Mouse (Mus musculus) kidney, postnatal 0 days (tissue): ENCODE measurements around the gene Mrps23. TPM values are rescaled to one million over a fixed set of nuclear protein-coding genes. Genes with fewer than 3 reads are reported as not detected.

Experiments
- ATAC-seq: fragments of 200-750 bp; cut with Nextera tagmentation; replicated peaks from 2 replicates; pipeline ENCODE4 v1.8.0; 2017; ENCODE audit warnings: low read depth, moderate number of reproducible peaks, moderate TSS enrichment, moderate library complexity; ENCODE audit not compliant: low FRiP score
- DNase-seq: peaks from one replicate; pipeline ENCODE4 v3.0.0-alpha.2; 2016; ENCODE audit warnings: low spot score
- H3K27ac ChIP-seq: fragments of 300-500 bp; sonication (generic); 2 replicates; pipeline ENCODE4 v1.5.1; 2014; ENCODE audit warnings: mild to moderate bottlenecking
- H3K27me3 ChIP-seq: fragments of 300-500 bp; sonication (generic); 2 replicates; pipeline ENCODE4 v1.6.1; 2014; ENCODE audit warnings: low read length, mixed read lengths; ENCODE audit not compliant: insufficient read depth
- H3K36me3 ChIP-seq: fragments of 300-500 bp; sonication (generic); 2 replicates; pipeline ENCODE4 v1.6.1; 2014; ENCODE audit warnings: low read length, mixed read lengths; ENCODE audit not compliant: insufficient read depth
- H3K4me1 ChIP-seq: fragments of 300-500 bp; sonication (generic); replicated peaks from 2 replicates; pipeline ENCODE4 v1.6.1; 2014; ENCODE audit warnings: antibody characterized with exemption, low read length, mixed read lengths; ENCODE audit not compliant: insufficient read depth
- H3K4me2 ChIP-seq: fragments of 300-500 bp; sonication (generic); 2 replicates; pipeline ENCODE4 v1.6.1; 2014; ENCODE audit warnings: mild to moderate bottlenecking, low read length, moderate library complexity, mixed read lengths
- H3K4me3 ChIP-seq: fragments of 300-500 bp; sonication (generic); replicated peaks from 2 replicates; pipeline ENCODE4 v1.5.1; 2014; ENCODE audit warnings: low read depth, low read length
- H3K9ac ChIP-seq: fragments of 300-500 bp; sonication (generic); 2 replicates; pipeline ENCODE4 v1.6.1; 2014; ENCODE audit warnings: low read depth, low read length
- H3K9me3 ChIP-seq: fragments of 300-500 bp; sonication (generic); replicated peaks from 2 replicates; pipeline ENCODE4 v1.6.1; 2016; ENCODE audit warnings: low read length, inconsistent platforms, mixed read lengths
- CTCF ChIP-seq: IDR thresholded peaks from 2 replicates; pipeline ENCODE4 v1.5.1; 2016; ENCODE audit warnings: antibody characterized with exemption, low read depth, mild to moderate bottlenecking, moderate library complexity
- WGBS: fragments of 180-500 bp; shearing (Covaris S2); extraction: QIAGEN DNeasy Blood & Tissue Kit; methylation state at CpG from one replicate; pipeline ENCODE4 v1.1.7; 2014; 5-methylcytosine and 5-hydroxymethylcytosine counted together
- polyA plus RNA-seq: library from polyadenylated mRNA; unstranded; fragments of >200 nt; fragmentation: Nextera tagmentation; extraction: Ambion mirVana; gene quantifications from 2 replicates; pipeline ENCODE4 v1.2.1, GENCODE M21; 2015

Mrps23 gene
- polyA plus RNA-seq, 1 experiment from 2014 or later, result 76.3 TPM

DNA sequence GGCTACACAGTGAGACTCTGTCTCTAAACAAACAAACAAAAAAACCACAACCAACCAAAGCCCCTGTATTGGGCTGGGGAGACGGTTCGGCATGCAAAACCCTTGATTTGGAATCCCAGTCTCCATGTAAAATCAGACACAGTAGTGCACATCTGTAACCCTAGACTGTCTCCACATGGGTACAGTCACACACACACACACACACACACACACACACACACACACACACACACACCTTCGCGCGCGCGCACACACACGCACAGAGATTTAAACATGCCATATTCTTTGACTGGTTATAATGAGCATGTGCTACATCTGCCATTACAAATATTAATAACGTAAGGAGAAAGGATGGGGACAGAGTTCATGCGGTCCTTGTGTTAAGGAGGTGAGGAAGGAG is 36.1 kb downstream of the Mrps23 start:
- Histone ChIP-seq H3K27ac (0 out of 2 replicates have a peak overlapping the region, but pooled peaks have one; percentile 60), H3K36me3 (no peaks in the 10 kb centered on the region), H3K4me3 (no peak overlapping the region), H3K9me3 (no peaks in the 10 kb centered on the region), H3K4me1 (peaks cover 24% of the 10 kb centered on the region), H3K4me2 (no peak overlapping the region), H3K27me3 (no peaks in the 10 kb centered on the region), H3K9ac (no peak overlapping the region)
- ATAC-seq (no peak), DNase-seq (no peak)
- WGBS, result 80% methylated on average over 10 of the region's 10 CpGs
- TF ChIP-seq CTCF, result no peak

DNA sequence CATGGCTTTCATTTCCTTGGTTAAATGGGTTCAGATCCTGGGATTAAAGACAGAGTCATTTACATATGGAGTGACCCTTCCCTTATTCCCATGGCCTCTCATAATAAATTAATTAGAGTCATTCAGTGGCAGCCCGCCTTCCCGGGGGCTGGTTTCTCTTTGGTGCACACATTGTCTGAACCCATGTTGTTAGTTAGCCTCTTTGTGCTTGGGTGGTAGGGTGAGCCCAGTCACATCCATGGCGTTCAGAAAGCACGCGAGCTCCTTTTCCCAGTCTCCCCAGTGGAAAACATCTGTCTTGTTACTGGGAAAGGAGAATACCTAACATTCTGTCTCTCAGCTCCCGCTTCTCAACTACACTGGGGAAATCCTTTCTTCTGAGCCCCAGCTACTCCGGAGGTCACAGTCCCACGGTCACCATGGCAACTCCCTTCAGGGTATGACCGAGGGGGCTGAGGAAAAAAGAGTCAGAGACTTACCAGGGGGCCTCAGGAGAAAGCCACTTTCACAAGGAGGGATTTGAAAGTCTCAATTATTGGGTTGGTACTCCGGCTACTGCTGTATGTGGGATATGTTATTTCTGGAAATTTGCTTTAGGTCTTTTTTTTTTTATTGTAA is 36.7 kb downstream of the Mrps23 start:
- 11% methylated on average over 10 of the region's 10 CpGs for WGBS
- Histone ChIP-seq H3K27me3 (no peaks in the 10 kb centered on the region), H3K27ac (peak overlapping the region; percentile 60; the same call in 1 of the 2 replicates), H3K4me3 (no peak overlapping the region), H3K4me1 (peaks cover 20% of the 10 kb centered on the region), H3K9me3 (no peaks in the 10 kb centered on the region), H3K9ac (no peak overlapping the region), H3K4me2 (no peak overlapping the region), H3K36me3 (no peaks in the 10 kb centered on the region)
- ATAC-seq (no peak), DNase-seq (peak; percentile 67)
- no peak for TF ChIP-seq CTCF

DNA sequence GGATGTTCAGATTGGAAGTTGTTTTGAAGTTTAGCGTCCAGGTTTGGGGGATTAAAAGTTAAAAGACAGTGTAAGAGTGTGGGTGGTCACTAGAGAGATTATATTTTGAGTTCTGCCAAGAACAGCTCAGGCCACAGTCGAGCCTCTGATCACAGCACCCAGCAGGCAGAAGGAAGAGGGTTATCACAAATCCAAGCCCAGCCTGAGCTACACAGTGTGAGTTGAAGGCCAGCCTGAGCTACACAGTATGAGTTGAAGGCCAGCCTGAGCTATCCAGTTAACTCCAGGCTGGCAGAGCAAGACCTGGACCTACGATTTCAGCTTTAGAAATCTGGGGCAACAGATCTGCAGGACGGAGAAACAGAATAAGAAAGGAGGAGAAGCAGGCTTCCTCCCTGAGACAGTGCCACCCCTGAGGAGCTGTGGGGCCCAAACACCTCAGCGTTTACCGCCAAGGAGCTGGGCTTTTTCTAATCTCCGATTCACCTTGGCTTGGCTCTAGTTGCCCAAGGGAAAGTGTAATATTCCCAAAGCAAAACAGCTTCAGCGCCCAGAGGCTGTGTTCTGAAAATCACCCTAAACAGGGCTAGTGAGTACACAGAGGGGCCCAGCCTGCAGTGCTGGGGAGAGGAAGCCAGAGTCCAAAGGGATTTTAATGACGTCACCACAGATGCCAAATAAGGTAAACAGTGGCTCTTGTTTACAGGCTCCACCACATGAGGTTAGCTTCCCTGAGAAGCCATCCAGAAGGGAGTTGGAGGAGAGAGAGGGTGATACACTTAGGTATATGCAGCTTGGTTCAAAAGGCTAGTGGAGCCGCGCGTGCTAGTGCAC is 37.5 kb downstream of the Mrps23 start:
- Histone ChIP-seq H3K4me3 (no peak overlapping the region), H3K27ac (peak overlapping the region; percentile 64; the same call in 1 of the 2 replicates), H3K9ac (0 out of 2 replicates have a peak overlapping the region, but pooled peaks have one; percentile 19), H3K27me3 (no peaks in the 10 kb centered on the region), H3K36me3 (no peaks in the 10 kb centered on the region), H3K9me3 (no peaks in the 10 kb centered on the region), H3K4me1 (peaks cover 15% of the 10 kb centered on the region; the same call in 1 of the 2 replicates), H3K4me2 (no peak overlapping the region)
- DNase-seq (peak; percentile 57), ATAC-seq (peak; percentile 81; the same call in 1 of the 2 replicates)
- no peak for TF ChIP-seq CTCF
- 52% methylated on average over 12 of the region's 12 CpGs for WGBS

DNA sequence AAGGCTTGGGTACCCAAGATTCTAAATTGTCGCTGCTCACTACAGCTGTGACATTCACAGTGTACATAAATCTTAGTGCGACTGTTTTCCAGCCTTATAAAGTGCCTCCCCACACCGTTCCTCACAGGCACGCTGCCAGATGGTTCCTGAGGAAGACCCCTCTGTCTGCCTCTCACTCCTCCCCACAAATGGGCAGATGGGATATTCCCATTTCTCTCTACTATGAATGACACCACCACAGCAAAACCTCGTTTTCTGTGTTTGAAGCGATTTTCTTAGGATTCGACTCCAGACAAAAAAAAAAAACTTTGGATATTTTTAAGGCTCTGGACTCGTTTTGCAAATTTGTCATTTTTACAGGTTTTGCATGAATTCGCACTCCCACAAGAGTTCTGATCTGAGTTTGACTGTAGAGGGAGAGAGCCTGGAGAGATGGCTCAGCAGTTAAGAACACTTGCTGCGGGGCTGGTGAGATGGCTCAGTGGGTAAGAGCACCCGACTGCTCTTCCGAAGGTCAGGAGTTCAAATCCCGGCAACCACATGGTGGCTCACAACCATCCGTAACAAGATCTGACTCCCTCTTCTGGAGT is 41.5 kb downstream of the Mrps23 start:
- H3K27me3 ChIP-seq, result no peaks in the 10 kb centered on the region
- 63% methylated on average over 14 of the region's 14 CpGs for WGBS
- ATAC-seq, result no peak

DNA sequence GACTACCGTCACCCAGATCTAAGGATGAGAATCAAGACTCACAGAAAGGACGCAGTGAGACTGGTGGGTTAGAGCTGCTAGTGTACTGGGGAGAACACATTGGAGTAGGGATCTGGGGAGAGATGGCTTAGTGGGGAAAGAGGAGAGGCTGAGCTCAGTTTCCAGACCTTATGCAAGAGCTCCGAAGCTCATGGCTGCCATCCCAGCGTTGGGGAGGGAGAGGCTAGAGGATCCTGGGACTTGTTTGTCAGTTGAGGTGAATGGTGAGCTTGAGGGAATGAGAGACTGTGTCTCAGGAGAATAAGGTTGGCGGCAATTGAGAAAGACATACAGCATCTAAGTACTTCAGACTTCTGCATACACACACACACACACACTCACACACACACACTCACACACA is 44.4 kb downstream of the Mrps23 start:
- H3K4me2 ChIP-seq, result no peak overlapping the region
- no peaks in the 10 kb centered on the region for H3K36me3 ChIP-seq
- DNase-seq, result no peak
- no peak overlapping the region for H3K4me3 ChIP-seq
- H3K9ac ChIP-seq, result no peak overlapping the region
- H3K9me3 ChIP-seq, result no peaks in the 10 kb centered on the region
- TF ChIP-seq CTCF, result no peak
- no peaks in the 10 kb centered on the region for H3K27me3 ChIP-seq
- WGBS, result 54% methylated on average over 5 of the region's 5 CpGs
- no peaks in the 10 kb centered on the region; the same call in 1 of the 2 replicates for H3K4me1 ChIP-seq
- H3K27ac ChIP-seq, result no peak overlapping the region
- ATAC-seq, result no peak

More for the DNA sequence above, 41.5 kb downstream of the Mrps23 start:
- H3K27ac ChIP-seq, result no peak overlapping the region
- H3K4me1 ChIP-seq, result peaks cover 11% of the 10 kb centered on the region
- no peaks in the 10 kb centered on the region for H3K9me3 ChIP-seq
- DNase-seq, result no peak
- no peak overlapping the region for H3K4me3 ChIP-seq
- H3K36me3 ChIP-seq, result no peaks in the 10 kb centered on the region
- no peak overlapping the region for H3K9ac ChIP-seq
- TF ChIP-seq CTCF, result no peak
- no peak overlapping the region for H3K4me2 ChIP-seq

DNA sequence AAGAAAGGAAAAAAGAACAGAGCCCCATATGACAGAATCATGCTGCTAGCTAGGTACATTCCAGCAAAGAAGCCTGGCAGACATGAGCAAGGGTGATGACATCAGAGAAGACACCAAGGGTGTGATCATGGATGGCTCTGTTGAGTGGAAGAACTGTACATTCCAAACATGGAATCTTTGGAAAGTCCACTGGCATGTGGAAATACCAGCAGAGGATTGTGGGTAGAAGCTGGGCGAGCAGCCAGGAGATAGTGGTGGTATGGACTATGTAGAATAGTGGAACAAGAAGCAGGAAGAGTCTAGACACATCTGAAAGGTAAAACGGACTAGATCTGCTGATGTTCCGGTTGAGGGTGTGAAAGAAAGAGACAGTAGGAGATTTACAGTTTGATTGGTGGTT is 46.4 kb downstream of the Mrps23 start:
- no peaks in the 10 kb centered on the region for H3K27me3 ChIP-seq
- no peak overlapping the region for H3K9ac ChIP-seq
- no peaks in the 10 kb centered on the region for H3K36me3 ChIP-seq
- DNase-seq (peak; percentile 19), ATAC-seq (no peak)
- H3K4me3 ChIP-seq, result no peak overlapping the region
- H3K4me2 ChIP-seq, result no peak overlapping the region
- no peak for TF ChIP-seq CTCF
- H3K4me1 ChIP-seq, result no peaks in the 10 kb centered on the region; the same call in 1 of the 2 replicates
- H3K27ac ChIP-seq, result no peak overlapping the region
- 71% methylated on average over 3 of the region's 3 CpGs for WGBS
- no peaks in the 10 kb centered on the region for H3K9me3 ChIP-seq
